Mouse (Mus musculus) hindbrain, postnatal 0 days (tissue): ENCODE results near the gene Epb41l5. TPM values are rescaled to one million over a fixed set of nuclear protein-coding genes. Genes with fewer than 3 reads are reported as not detected.

Experiments
- ATAC-seq: fragments of 200-750 bp; cut with Nextera tagmentation; 2 replicates; pipeline ENCODE4 v1.8.0; 2017; ENCODE audit warnings: mild to moderate bottlenecking, moderate TSS enrichment, moderate library complexity
- DNase-seq: peaks from one replicate; pipeline ENCODE4 v3.0.0-alpha.2; 2015; ENCODE audit warnings: low spot score
- H3K27ac ChIP-seq: fragments of 300-500 bp; sonication (generic); 2 replicates; pipeline ENCODE4 v1.5.1; 2014; ENCODE audit warnings: mild to moderate bottlenecking
- H3K27me3 ChIP-seq: fragments of 300-500 bp; sonication (generic); 2 replicates; pipeline ENCODE4 v1.6.1; 2014; ENCODE audit warnings: low read length, mixed read lengths; ENCODE audit not compliant: insufficient read depth
- H3K36me3 ChIP-seq: fragments of 300-500 bp; sonication (generic); 2 replicates; pipeline ENCODE4 v1.6.1; 2014; ENCODE audit warnings: low read length, mixed read lengths; ENCODE audit not compliant: insufficient read depth
- H3K4me1 ChIP-seq: fragments of 300-500 bp; sonication (generic); 2 replicates; pipeline ENCODE4 v1.6.1; 2014; ENCODE audit warnings: antibody characterized with exemption, low read length, mixed read lengths; ENCODE audit not compliant: insufficient read depth
- H3K4me2 ChIP-seq: fragments of 300-500 bp; sonication (generic); 2 replicates; pipeline ENCODE4 v1.6.1; 2014; ENCODE audit warnings: low read depth, mild to moderate bottlenecking, low read length, moderate library complexity, mixed read lengths
- H3K4me3 ChIP-seq: fragments of 300-500 bp; sonication (generic); 2 replicates; pipeline ENCODE4 v1.5.1; 2014; ENCODE audit warnings: low read length
- H3K9ac ChIP-seq: fragments of 300-500 bp; sonication (generic); replicated peaks from 2 replicates; pipeline ENCODE4 v1.6.1; 2014; ENCODE audit warnings: mild to moderate bottlenecking, low read length, moderate library complexity, mixed read lengths
- H3K9me3 ChIP-seq: fragments of 300-500 bp; sonication (generic); 2 replicates; pipeline ENCODE4 v1.6.1; 2016; ENCODE audit warnings: low read length, mixed read lengths
- CTCF ChIP-seq: IDR thresholded peaks from 2 replicates; pipeline ENCODE4 v1.5.1; 2016; ENCODE audit warnings: antibody characterized with exemption, control low read depth, low read depth
- WGBS: fragments of 180-500 bp; shearing (Covaris S2); extraction: QIAGEN DNeasy Blood & Tissue Kit; methylation state at CpG from one replicate; pipeline ENCODE4 v1.1.7; 2014; 5-methylcytosine and 5-hydroxymethylcytosine counted together
- polyA plus RNA-seq: library from polyadenylated mRNA; unstranded; fragments of >200 nt; fragmentation: Nextera tagmentation; extraction: Ambion mirVana; gene quantifications from 2 replicates; pipeline ENCODE4 v1.2.1, GENCODE M21; 2015
- total RNA-seq: library from RNA; depleted of rRNA; stranded (reverse); fragments of >200 nt; gene quantifications from 2 replicates; pipeline ENCODE4 v1.2.3, GENCODE M21; 2014

Epb41l5 gene
- total and polyA plus RNA-seq, 2 experiments from 2014 or later = 11.6 to 13.0 TPM

GRCm38 (mm10) chr1:119525004-119525444, 123.8 kb downstream of the Epb41l5 start:
- H3K9me3 ChIP-seq = no peaks in the 10 kb centered on the region
- 4% methylated on average over 5 of the region's 5 CpGs for WGBS
- H3K4me1 ChIP-seq = peaks cover 19% of the 10 kb centered on the region
- H3K27ac ChIP-seq = peak overlapping the region; percentile 22; the same call in 1 of the 2 replicates
- H3K4me2 ChIP-seq = peak overlapping the region; percentile 92
- ATAC-seq (no peak), DNase-seq (peak; percentile 59)
- H3K9ac ChIP-seq = peak overlapping the region; percentile 77
- no peaks in the 10 kb centered on the region for H3K27me3 ChIP-seq
- H3K36me3 ChIP-seq = peaks cover 6% of the 10 kb centered on the region; the same call in 1 of the 2 replicates
- TF ChIP-seq CTCF = peak; percentile 30
- peak overlapping the region; percentile 62 for H3K4me3 ChIP-seq

- H3K27ac ChIP-seq = no peak overlapping the region
- 88% methylated on average over 7 of the region's 7 CpGs for WGBS
- peaks cover 4% of the 10 kb centered on the region; the same call in 1 of the 2 replicates for H3K36me3 ChIP-seq
- no peak for DNase-seq
- H3K27me3 ChIP-seq = no peaks in the 10 kb centered on the region
- H3K4me1 ChIP-seq = peaks cover 19% of the 10 kb centered on the region
- no peak for ATAC-seq
- H3K9ac ChIP-seq = no peak overlapping the region
- TF ChIP-seq CTCF = no peak
- no peak overlapping the region for H3K4me3 ChIP-seq
- H3K4me2 ChIP-seq = no peak overlapping the region
- no peaks in the 10 kb centered on the region for H3K9me3 ChIP-seq
These were observed 125.0 kb downstream of the Epb41l5 start for GRCm38 (mm10) chr1:119523826-119524225.

- Histone ChIP-seq H3K9me3 (no peaks in the 10 kb centered on the region), H3K4me3 (no peak overlapping the region), H3K4me1 (peaks cover 19% of the 10 kb centered on the region), H3K9ac (no peak overlapping the region), H3K27me3 (no peaks in the 10 kb centered on the region), H3K36me3 (no peaks in the 10 kb centered on the region; the same call in 1 of the 2 replicates), H3K27ac (no peak overlapping the region), H3K4me2 (no peak overlapping the region)
- TF ChIP-seq CTCF = no peak
- 80% methylated on average over 7 of the region's 7 CpGs for WGBS
- DNase-seq (no peak), ATAC-seq (no peak)
These were observed 125.4 kb downstream of the Epb41l5 start for GRCm38 (mm10) chr1:119523369-119523768.

DNA sequence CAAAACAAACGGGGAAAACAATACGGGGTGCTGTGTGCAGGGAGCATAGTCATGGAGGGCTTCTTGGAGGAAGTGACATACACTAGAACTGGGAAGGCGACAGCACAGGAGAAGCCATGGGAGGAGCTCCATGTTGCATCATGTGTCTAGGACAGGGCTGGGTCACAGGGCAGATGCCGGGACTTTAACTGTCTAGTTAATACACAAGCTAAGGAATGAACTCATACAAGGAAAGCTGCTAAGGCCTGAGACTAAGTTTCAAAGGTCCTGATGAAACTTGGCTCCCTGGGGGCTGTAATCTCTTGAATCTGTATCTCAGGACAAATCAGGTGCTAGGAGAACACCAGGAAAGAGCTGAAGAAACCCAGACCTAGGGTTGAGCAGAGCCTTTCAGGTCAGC, 126.1 kb downstream of the Epb41l5 start:
- Histone ChIP-seq H3K36me3 (no peaks in the 10 kb centered on the region; the same call in 1 of the 2 replicates), H3K4me1 (peaks cover 19% of the 10 kb centered on the region), H3K9me3 (no peaks in the 10 kb centered on the region), H3K27ac (no peak overlapping the region), H3K4me2 (no peak overlapping the region), H3K4me3 (no peak overlapping the region), H3K9ac (no peak overlapping the region), H3K27me3 (no peaks in the 10 kb centered on the region)
- TF ChIP-seq CTCF = no peak
- no peak for ATAC-seq
- 91% methylated on average over 4 of the region's 4 CpGs for WGBS
- no peak for DNase-seq

GRCm38 (mm10) chr1:119521681-119522080, 127.1 kb downstream of the Epb41l5 start:
- H3K4me1 ChIP-seq = peaks cover 19% of the 10 kb centered on the region
- DNase-seq = no peak
- ATAC-seq = no peak
- no peaks in the 10 kb centered on the region for H3K27me3 ChIP-seq
- no peak for TF ChIP-seq CTCF
- WGBS = 76% methylated on average over 7 of the region's 7 CpGs
- no peak overlapping the region for H3K27ac ChIP-seq
- H3K4me2 ChIP-seq = no peak overlapping the region
- no peak overlapping the region for H3K4me3 ChIP-seq
- no peaks in the 10 kb centered on the region for H3K36me3 ChIP-seq
- H3K9me3 ChIP-seq = no peaks in the 10 kb centered on the region
- no peak overlapping the region for H3K9ac ChIP-seq

- H3K4me2 ChIP-seq = no peak overlapping the region
- H3K4me1 ChIP-seq = peaks cover 12% of the 10 kb centered on the region; the same call in 1 of the 2 replicates
- no peak for TF ChIP-seq CTCF
- ATAC-seq (0 out of 2 replicates have a peak, but pooled peaks have one; percentile 25), DNase-seq (peak; percentile 59)
- no peak overlapping the region for H3K4me3 ChIP-seq
- no peak overlapping the region for H3K9ac ChIP-seq
- 44% methylated on average over 2 of the region's 2 CpGs for WGBS
- H3K27me3 ChIP-seq = no peaks in the 10 kb centered on the region
- no peaks in the 10 kb centered on the region for H3K36me3 ChIP-seq
- H3K27ac ChIP-seq = no peak overlapping the region
- no peaks in the 10 kb centered on the region for H3K9me3 ChIP-seq
These were observed 127.8 kb downstream of the Epb41l5 start for GRCm38 (mm10) chr1:119521029-119521428.

DNA sequence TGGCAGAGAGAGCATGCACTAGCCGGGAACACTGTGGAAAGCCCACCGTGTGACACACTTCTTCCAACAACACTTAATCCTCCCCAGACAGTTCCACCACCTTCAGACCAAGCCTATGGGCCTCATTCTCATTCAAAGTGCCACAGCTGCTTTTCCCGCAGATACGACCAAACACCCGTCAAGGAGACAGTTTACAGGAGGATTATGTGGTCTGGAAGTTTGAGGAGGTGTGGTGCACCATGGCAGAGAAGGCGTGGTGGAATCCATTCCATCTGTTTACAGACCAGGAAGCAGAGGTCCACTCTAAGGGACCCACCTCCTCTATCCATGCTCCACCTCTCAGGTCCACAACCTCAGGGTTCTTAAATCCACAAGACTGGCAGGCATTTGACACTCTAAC, 129.5 kb downstream of the Epb41l5 start:
- Histone ChIP-seq H3K4me1 (0 out of 2 replicates have a peak, but pooled peaks cover 3% of the 10 kb centered on the region), H3K27me3 (no peaks in the 10 kb centered on the region), H3K4me2 (no peak overlapping the region), H3K4me3 (no peak overlapping the region), H3K9ac (no peak overlapping the region), H3K9me3 (no peaks in the 10 kb centered on the region), H3K36me3 (no peaks in the 10 kb centered on the region), H3K27ac (no peak overlapping the region)
- TF ChIP-seq CTCF = no peak
- 79% methylated on average over 6 of the region's 6 CpGs for WGBS
- no peak for DNase-seq
- ATAC-seq = no peak
